Comparison of ENCODE assay signal across 28 mouse cellular contexts in genomic region chr7:50842646-50843045, GRCm38 (mm10).
"Had no signal": no experiment of that assay in that cellular context is flagged by ENCODE, and none has a peak within 500 bp of the region (broad histone marks: within the 10 kb centered on the region; RNA-seq: fewer than 3 reads in every experiment).

No protein-coding gene starts in this region.

- H3K4me3 ChIP-seq: embryonic facial prominence, embryonic 13.5 days; erythroblast, embryonic 14.5 days; forebrain, embryonic 10.5 days; forebrain, embryonic 12.5 days; forebrain, embryonic 13.5 days; forebrain, embryonic 15.5 days; gastrocnemius, adult 2 months; heart, adult 2 months had no signal

- H3K9me3 ChIP-seq: embryonic facial prominence, embryonic 13.5 days; forebrain, embryonic 10.5 days; forebrain, embryonic 12.5 days; forebrain, embryonic 13.5 days; forebrain, embryonic 15.5 days had no signal

- ATAC-seq: forebrain, embryonic 13.5 days; forebrain, embryonic 14.5 days; forebrain, embryonic 15.5 days; forebrain, embryonic 16.5 days; forebrain, postnatal 0 days had no signal

- H3K27ac ChIP-seq: embryonic facial prominence, embryonic 13.5 days; forebrain, embryonic 10.5 days; forebrain, embryonic 12.5 days; forebrain, embryonic 13.5 days; forebrain, embryonic 15.5 days; gastrocnemius, adult 2 months; heart, adult 2 months had no signal

- H3K36me3 ChIP-seq: embryonic facial prominence, embryonic 13.5 days; forebrain, embryonic 10.5 days; forebrain, embryonic 12.5 days; forebrain, embryonic 15.5 days had no signal

- H3K4me2 ChIP-seq: embryonic facial prominence, embryonic 13.5 days; forebrain, embryonic 12.5 days; forebrain, embryonic 13.5 days; forebrain, embryonic 15.5 days; heart, embryonic 11.5 days had no signal

- H3K9ac ChIP-seq: embryonic facial prominence, embryonic 13.5 days; forebrain, embryonic 12.5 days; forebrain, embryonic 13.5 days; forebrain, embryonic 15.5 days; forebrain, postnatal 0 days had no signal

- H3K4me1 ChIP-seq: forebrain, embryonic 10.5 days; forebrain, embryonic 12.5 days; forebrain, embryonic 13.5 days; forebrain, embryonic 15.5 days had no signal

- H3K27me3 ChIP-seq: embryonic facial prominence, embryonic 13.5 days; forebrain, embryonic 12.5 days; forebrain, embryonic 13.5 days; forebrain, embryonic 15.5 days had no signal

- DNase-seq: cerebellum, adult 18-20 months; cerebellum, adult 2 months; cerebellum, adult 8-10 months; cerebellum, adult 9-10 months; cerebellum, adult 9-11 months; cerebellum, postnatal 10 days; cerebellum, postnatal 14 days; cerebellum, postnatal 25 days; cerebellum, postnatal 36 days; embryo, embryonic 11 days; forebrain, postnatal 0 days; gastrocnemius, adult 2 months; gastrocnemius, postnatal 10 days; gastrocnemius, postnatal 14 days; gastrocnemius, postnatal 25 days; gastrocnemius, postnatal 36 days; heart, adult 11 months; heart, adult 18-20 months; heart, adult 2 months had no signal
